Comparison of ENCODE assay signal across 21 mouse cellular contexts in genomic region chr2:119980343-119980986, GRCm38 (mm10).
"Had no signal": no experiment of that assay in that cellular context is flagged by ENCODE, and none has a peak within 500 bp of the region (broad histone marks: within the 10 kb centered on the region; RNA-seq: fewer than 3 reads in every experiment).

No protein-coding gene starts in this region.

- H3K36me3 ChIP-seq: liver, embryonic 13.5 days had no signal

- H3K4me1 ChIP-seq: liver, embryonic 13.5 days had no signal

- H3K9me3 ChIP-seq: limb, embryonic 12.5 days; liver, embryonic 13.5 days; midbrain, embryonic 13.5 days; neural tube, embryonic 13.5 days had no signal

- DNase-seq: kidney, adult 18-20 months; kidney, adult 9 months; kidney, postnatal 14 days; layer of hippocampus, adult 9-11 months; layer of hippocampus, postnatal 36 days; liver, embryonic 13.5 days; lung, adult 2 months; lung, postnatal 14 days; lung, postnatal 4 days; retina, postnatal 1 day; right cerebral cortex, postnatal 25 days; spleen, adult 18-20 months; thymus, adult 18-20 months; thymus, postnatal 36 days had no signal

- H3K9ac ChIP-seq: limb, embryonic 12.5 days; liver, embryonic 13.5 days; midbrain, embryonic 13.5 days; neural tube, embryonic 13.5 days had no signal

- H3K27me3 ChIP-seq: limb, embryonic 12.5 days; liver, embryonic 13.5 days; midbrain, embryonic 13.5 days; neural tube, embryonic 13.5 days had no signal

- H3K4me3 ChIP-seq: layer of hippocampus, adult 2 months; left cerebral cortex, adult 2 months; limb, embryonic 12.5 days; liver, embryonic 13.5 days; midbrain, embryonic 13.5 days; myocyte; neural tube, embryonic 13.5 days had no signal

- H3K27ac ChIP-seq: layer of hippocampus, adult 2 months; left cerebral cortex, adult 2 months; limb, embryonic 12.5 days; liver, embryonic 13.5 days; midbrain, embryonic 13.5 days; neural tube, embryonic 13.5 days had no signal

- ATAC-seq: midbrain, embryonic 13.5 days; midbrain, embryonic 16.5 days had no signal

- H3K4me2 ChIP-seq: limb, embryonic 12.5 days; liver, embryonic 13.5 days; midbrain, embryonic 13.5 days; neural tube, embryonic 13.5 days had no signal
